In the genomic region with DNA sequence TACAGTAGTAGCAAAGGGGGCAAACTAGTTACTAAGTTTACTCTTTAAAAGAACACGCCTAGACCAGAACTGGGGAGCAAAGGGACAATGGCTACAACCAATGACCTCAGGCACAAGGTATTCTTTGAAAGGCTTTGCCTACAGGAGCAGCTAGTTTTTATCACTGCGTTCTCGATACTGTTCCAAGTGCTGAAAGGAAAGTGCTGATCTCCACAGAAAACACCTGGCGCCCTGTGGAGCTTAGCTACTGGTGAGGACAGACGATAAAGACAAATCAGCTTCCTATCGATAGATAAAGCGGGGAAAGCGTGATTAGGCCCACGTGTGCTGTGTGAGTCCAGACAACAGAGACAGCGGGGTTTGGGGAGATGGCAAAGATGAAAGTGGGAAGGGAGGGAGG, we compare ENCODE assay signal across 18 mouse cellular contexts. TPM values are rescaled to one million over a fixed set of nuclear protein-coding genes. Genes with fewer than 3 reads are reported as not detected.
DNase-seq lines count a peak whose midpoint lies in the region; ATAC-seq and TF ChIP-seq lines count a peak whose summit lies in the region.
"Had no signal": no experiment of that assay in that cellular context is flagged by ENCODE, and none has a peak within 500 bp of the region (broad histone marks: within the 10 kb centered on the region; RNA-seq: fewer than 3 reads in every experiment).

No protein-coding gene starts in this region.

- 11% methylated on average over 10 of the region's 10 CpGs for WGBS in heart, embryonic 10.5 days
- whole genome bisulfite sequencing in spleen, adult 2 months: 51% methylated on average over 10 of the region's 10 CpGs
- 17% methylated on average over 10 of the region's 10 CpGs for WGBS in liver, embryonic 12.5 days (ENCODE audit: insufficient replicate concordance)
- WGBS in stomach, embryonic 16.5 days: 42% methylated on average over 10 of the region's 10 CpGs
- 64% methylated on average over 10 of the region's 10 CpGs for WGBS in hindbrain, embryonic 16.5 days

- peak overlapping the region; percentile 55 for H3K4me2 ChIP-seq in liver, embryonic 12.5 days
- H3K4me2 ChIP-seq in stomach, embryonic 16.5 days (ENCODE audit: low read depth, low read length): peak overlapping the region; percentile 31; the same call in 1 of the 2 replicates
- H3K4me2 ChIP-seq in hindbrain, embryonic 16.5 days (ENCODE audit: low read length): no peak overlapping the region
- H3K4me2 ChIP-seq: embryonic facial prominence, embryonic 15.5 days; hindbrain, embryonic 13.5 days; neural tube, embryonic 15.5 days had no signal

- peak overlapping the region; percentile 19; the same call in 1 of the 2 replicates for H3K9ac ChIP-seq in liver, embryonic 12.5 days
- H3K9ac ChIP-seq in stomach, embryonic 16.5 days (ENCODE audit: low read length): no peak overlapping the region
- H3K9ac ChIP-seq in hindbrain, embryonic 16.5 days (ENCODE audit: low read depth, low read length): no peak overlapping the region
- H3K9ac ChIP-seq: embryonic facial prominence, embryonic 15.5 days; hindbrain, embryonic 13.5 days; neural tube, embryonic 15.5 days had no signal

- no peak for ATAC-seq in liver, embryonic 12.5 days
- ATAC-seq in stomach, embryonic 16.5 days (ENCODE audit: insufficient read depth, low FRiP score): peak; percentile 44
- no peak for ATAC-seq in hindbrain, embryonic 16.5 days

- peaks cover 25% of the 10 kb centered on the region for H3K4me1 ChIP-seq in heart, embryonic 10.5 days
- peaks cover 42% of the 10 kb centered on the region for H3K4me1 ChIP-seq in spleen, adult 2 months (ENCODE audit: control insufficient read depth, insufficient read depth, insufficient read length)
- peaks cover 71% of the 10 kb centered on the region for H3K4me1 ChIP-seq in liver, embryonic 12.5 days
- H3K4me1 ChIP-seq in stomach, embryonic 16.5 days (ENCODE audit: control insufficient read depth, insufficient read depth, low read length): peaks cover 25% of the 10 kb centered on the region
- no peaks in the 10 kb centered on the region for H3K4me1 ChIP-seq in hindbrain, embryonic 16.5 days (ENCODE audit: control insufficient read depth, insufficient read depth, low read depth, low read length)
- H3K4me1 ChIP-seq: embryonic facial prominence, embryonic 15.5 days; hindbrain, embryonic 13.5 days; neural tube, embryonic 15.5 days had no signal

- no peaks in the 10 kb centered on the region for H3K9me3 ChIP-seq in heart, embryonic 10.5 days
- H3K9me3 ChIP-seq in liver, embryonic 12.5 days (replicated peaks): no peaks in the 10 kb centered on the region
- H3K9me3 ChIP-seq in stomach, embryonic 16.5 days (replicated peaks; ENCODE audit: control insufficient read depth, low read length): no peaks in the 10 kb centered on the region
- H3K9me3 ChIP-seq in hindbrain, embryonic 16.5 days (ENCODE audit: control insufficient read depth, low read length): no peaks in the 10 kb centered on the region
- H3K9me3 ChIP-seq: embryonic facial prominence, embryonic 15.5 days; hindbrain, embryonic 13.5 days; neural tube, embryonic 15.5 days had no signal

- TF ChIP-seq CTCF in spleen, adult 2 months (IDR thresholded peaks at IDR 0.05; ENCODE audit: extremely low read depth, insufficient read depth, insufficient read length, insufficient replicate concordance): no peak

- peak overlapping the region; percentile 36 for H3K4me3 ChIP-seq in heart, embryonic 10.5 days
- H3K4me3 ChIP-seq in spleen, adult 2 months (ENCODE audit: extremely low read depth, insufficient read depth, insufficient read length): no peak overlapping the region
- peak overlapping the region; percentile 24 for H3K4me3 ChIP-seq in liver, embryonic 12.5 days
- no peak overlapping the region for H3K4me3 ChIP-seq in stomach, embryonic 16.5 days (replicated peaks; ENCODE audit: low read length)
- no peak overlapping the region for H3K4me3 ChIP-seq in hindbrain, embryonic 16.5 days (ENCODE audit: low read length)
- H3K4me3 ChIP-seq: embryonic facial prominence, embryonic 15.5 days; hindbrain, embryonic 13.5 days; neural tube, embryonic 15.5 days had no signal

- peak overlapping the region; percentile 60 for H3K27ac ChIP-seq in heart, embryonic 10.5 days
- H3K27ac ChIP-seq in spleen, adult 2 months (ENCODE audit: insufficient read depth, low read length): peak overlapping the region; percentile 30; the same call in 1 of the 2 replicates
- peak overlapping the region; percentile 15; the same call in 1 of the 2 replicates for H3K27ac ChIP-seq in liver, embryonic 12.5 days
- H3K27ac ChIP-seq in stomach, embryonic 16.5 days (ENCODE audit: low read length): peak overlapping the region; percentile 56
- H3K27ac ChIP-seq in hindbrain, embryonic 16.5 days (ENCODE audit: low read depth, low read length): no peak overlapping the region
- H3K27ac ChIP-seq: embryonic facial prominence, embryonic 15.5 days; hindbrain, embryonic 13.5 days; neural tube, embryonic 15.5 days had no signal

- no peaks in the 10 kb centered on the region for H3K36me3 ChIP-seq in heart, embryonic 10.5 days
- H3K36me3 ChIP-seq in spleen, adult 2 months (ENCODE audit: control insufficient read depth, insufficient read depth, low read length): no peaks in the 10 kb centered on the region
- H3K36me3 ChIP-seq in liver, embryonic 12.5 days: no peaks in the 10 kb centered on the region
- H3K36me3 ChIP-seq in stomach, embryonic 16.5 days (ENCODE audit: control insufficient read depth, insufficient read depth, low read length): no peaks in the 10 kb centered on the region
- H3K36me3 ChIP-seq in hindbrain, embryonic 16.5 days (ENCODE audit: control insufficient read depth, insufficient read depth, low read length): no peaks in the 10 kb centered on the region
- H3K36me3 ChIP-seq: embryonic facial prominence, embryonic 15.5 days; hindbrain, embryonic 13.5 days; neural tube, embryonic 15.5 days had no signal

- H3K27me3 ChIP-seq in heart, embryonic 10.5 days (ENCODE audit: insufficient read depth, poor library complexity, severe bottlenecking): peaks cover 4% of the 10 kb centered on the region; the same call in 1 of the 2 replicates
- H3K27me3 ChIP-seq in spleen, adult 2 months (ENCODE audit: control insufficient read depth, insufficient read depth, low read length): no peaks in the 10 kb centered on the region
- 0 out of 2 replicates have a peak, but pooled peaks cover 9% of the 10 kb centered on the region for H3K27me3 ChIP-seq in liver, embryonic 12.5 days (replicated peaks)
- no peaks in the 10 kb centered on the region for H3K27me3 ChIP-seq in stomach, embryonic 16.5 days (ENCODE audit: control insufficient read depth, insufficient read depth, low read length)
- no peaks in the 10 kb centered on the region for H3K27me3 ChIP-seq in hindbrain, embryonic 16.5 days (replicated peaks; ENCODE audit: control insufficient read depth, insufficient read depth, low read length)
- H3K27me3 ChIP-seq: embryonic facial prominence, embryonic 15.5 days; hindbrain, embryonic 13.5 days; neural tube, embryonic 15.5 days had no signal

- peak; percentile 79 for DNase-seq in heart, embryonic 10.5 days (ENCODE audit: low spot score)
- DNase-seq in heart, postnatal 4 days: no peak
- DNase-seq in spleen, adult 2 months (ENCODE audit: low read depth in 1 of 2, low spot score in 2 of 2): no peak
- DNase-seq in spleen, postnatal 4 days (ENCODE audit: low spot score in 2 of 2): no peak
- DNase-seq in layer of hippocampus, postnatal 10 days (ENCODE audit: low spot score in 2 of 2): no peak
- DNase-seq: B cell, adult 2 months; cerebellum, adult 18-20 months; gastrocnemius, postnatal 25 days; kidney, adult 9 months; lung, adult 18-20 months; right cerebral cortex, adult 18-20 months; thymus, postnatal 14 days had no signal

- no peak for TF ChIP-seq POLR2A in spleen, adult 2 months (IDR thresholded peaks at IDR 0.05; ENCODE audit: low read depth, low read length)

RNA-seq across cellular contexts. Expression of a gene that starts 26.9 kb away (rescaled TPM):
- 64.2 and 67.1 TPM in 2 replicates for polyA plus RNA-seq in heart, embryonic 10.5 days (2016; fragmentation: Nextera tagmentation; extraction: Ambion mirVana)
- total RNA-seq in heart, postnatal 4 days (2021): 10 to 100 TPM; 62.4 to 63.6 TPM
- 43.1 and 84.8 TPM in 2 replicates for polyA plus RNA-seq in spleen, adult 2 months (2012; rRNA removed)
- 42.4 and 42.8 TPM in 2 replicates for polyA plus RNA-seq in liver, embryonic 12.5 days (2016; fragmentation: Nextera tagmentation; extraction: Ambion mirVana)
- polyA plus RNA-seq in stomach, embryonic 16.5 days (2015; fragmentation: Nextera tagmentation; extraction: Ambion mirVana): 51.8 and 52.2 TPM in 2 replicates
- polyA plus RNA-seq in hindbrain, embryonic 16.5 days (2015; fragmentation: Nextera tagmentation; extraction: Ambion mirVana): 49.6 and 49.8 TPM in 2 replicates
- 10 to 100 TPM; 56.9 to 60.7 TPM for total RNA-seq in layer of hippocampus, postnatal 10 days (2021)

Comparison
In these comparisons a context has a peak if more than half of its experiments do, and no peak if none do; other contexts are left out.
1. H3K4me3 ChIP-seq: peak in heart, embryonic 10.5 days (single experiment) and liver, embryonic 12.5 days (single experiment); none in spleen, adult 2 months (single experiment), stomach, embryonic 16.5 days (single experiment) and hindbrain, embryonic 16.5 days (single experiment).